Mouse (Mus musculus): ENCODE measurements around the gene A730009L09Rik.

A730009L09Rik gene

DNA sequence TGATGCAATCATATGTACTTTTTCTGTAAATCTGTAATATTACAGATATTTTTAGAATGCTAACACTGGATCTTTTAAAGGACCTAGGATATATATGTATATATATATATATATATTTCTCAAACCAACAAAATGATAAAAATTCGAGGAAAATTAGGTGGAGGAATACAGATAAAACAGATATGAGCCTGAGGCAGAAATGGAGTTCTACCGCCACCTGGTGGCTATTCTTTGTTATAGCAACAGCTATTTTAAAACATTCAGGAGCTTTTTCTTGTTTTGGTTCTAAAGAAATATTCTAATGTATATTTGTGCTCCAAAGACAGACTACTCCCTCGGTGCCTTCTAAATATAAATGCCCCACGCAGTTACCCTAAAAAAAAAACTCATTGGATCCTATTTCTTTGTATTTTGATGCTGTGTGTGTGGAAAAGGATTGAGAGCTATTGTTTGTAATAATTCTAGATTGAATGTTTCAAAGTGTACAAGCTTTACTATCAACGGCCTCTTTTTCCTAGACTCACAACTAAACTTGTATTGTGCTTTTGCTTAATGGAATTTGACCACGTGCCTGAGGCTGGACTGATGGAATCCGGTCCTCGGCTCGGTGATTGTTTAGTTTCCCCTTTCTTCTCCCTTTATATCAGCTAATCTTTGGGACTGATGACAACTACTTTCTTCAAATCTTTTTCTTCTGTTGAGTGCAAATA, 44.8 kb downstream of the A730009L09Rik start:
- DNase-seq (ENCODE audit: low spot score in 2 of 2) = peak in 1 of 2 experiments; percentile 28

DNA sequence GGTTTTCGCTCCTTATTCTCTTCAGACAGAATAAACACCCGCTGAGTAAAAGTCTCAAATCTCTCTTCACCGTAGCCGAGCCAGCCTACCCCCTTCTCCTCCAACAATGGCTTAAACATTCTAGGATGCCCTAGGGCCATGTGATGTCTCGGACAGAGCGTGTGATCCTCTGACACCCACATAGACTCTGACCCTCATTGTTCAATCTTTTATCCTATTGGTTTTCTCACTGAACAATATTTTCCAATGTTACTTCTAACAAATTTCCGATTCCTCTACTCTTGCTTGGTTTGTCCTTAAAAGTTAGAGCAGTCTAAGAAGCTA, 45.3 kb downstream of the A730009L09Rik start:
- no peak for DNase-seq (ENCODE audit: low spot score in 2 of 2)

Measured in right cerebral cortex, postnatal 10 days (tissue).